Mouse (Mus musculus): Measurements from ENCODE around the gene Pygm.

The Pygm gene

GRCm38 (mm10) chr19:6427653-6428434, 43.6 kb downstream of the Pygm start:
- DNase-seq (ENCODE audit: low read depth in 2 of 2, low spot score in 2 of 2) = no peak

- DNase-seq (ENCODE audit: low read depth in 2 of 2, low spot score in 2 of 2) = peak; percentile 32 to 49
Observed at GRCm38 (mm10) chr19:6428501-6429200, 44.5 kb downstream of the Pygm start.

- DNase-seq (ENCODE audit: low read depth in 2 of 2, low spot score in 2 of 2) = no peak
Observed at GRCm38 (mm10) chr19:6443016-6443415, 58.8 kb downstream of the Pygm start.

GRCm38 (mm10) chr19:6445761-6446423, 61.7 kb downstream of the Pygm start:
- DNase-seq (ENCODE audit: low read depth in 2 of 2, low spot score in 2 of 2) = no peak

GRCm38 (mm10) chr19:6446736-6447437, 62.7 kb downstream of the Pygm start:
- no peak for DNase-seq (ENCODE audit: low read depth in 2 of 2, low spot score in 2 of 2)
